Mouse (Mus musculus) colon, adult 2 months (tissue): ENCODE data around the gene Mutyh. TPM values are rescaled to one million over a fixed set of nuclear protein-coding genes. Genes with fewer than 3 reads are reported as not detected.

Experiments used
- polyA plus RNA-seq: library from polyadenylated mRNA; depleted of rRNA; stranded (reverse); fragments of >200 nt; gene quantifications from 2 replicates; pipeline ENCODE4 v1.2.3, GENCODE M21; 2012; rRNA removed

Mutyh gene
- 5.1 and 5.2 TPM in 2 replicates for polyA plus RNA-seq

GRCm38 (mm10) chr4:116807197-116808129 lies at the start of gene Mutyh, which contains the start of gene Toe1:
Gene Mutyh, plus strand, starts transcription at chr4:116807723.
Gene Toe1, minus strand, starts transcription at chr4:116807640.

GRCm38 (mm10) chr4:116821694-116822016 lies 14.1 kb downstream of the Mutyh start, which contains the start of gene Hpdl:
Gene Hpdl, minus strand, starts transcription at chr4:116821707.

Other genes starting within 250 kb of the Mutyh start
- 9.1 and 9.2 TPM in 2 replicates for gene Ccdc17, start 211.1 kb upstream of the Mutyh start, polyA plus RNA-seq
- 2.6 and 3.0 TPM in 2 replicates for gene Nasp, start 179.8 kb upstream of the Mutyh start, polyA plus RNA-seq
- 538 and 578 TPM in 2 replicates for gene Akr1a1, start 156.0 kb upstream of the Mutyh start, polyA plus RNA-seq
- 37.4 and 42.6 TPM in 2 replicates for gene Prdx1, start 122.2 kb upstream of the Mutyh start, polyA plus RNA-seq
- 6.8 and 8.2 TPM in 2 replicates for gene Mmachc, start 99.3 kb upstream of the Mutyh start, polyA plus RNA-seq
- gene Ccdc163, start 99.2 kb upstream of the Mutyh start, polyA plus RNA-seq, result 14.4 and 28.4 TPM in 2 replicates
- gene Tesk2, start 86.8 kb upstream of the Mutyh start, polyA plus RNA-seq, result 12.2 and 13.4 TPM in 2 replicates
- 15.9 and 19.8 TPM in 2 replicates for gene Toe1, start 83 bp upstream of the Mutyh start, polyA plus RNA-seq
- 12.6 and 14.6 TPM in 2 replicates for gene Hpdl, start 14.0 kb downstream of the Mutyh start, polyA plus RNA-seq
- gene Zswim5, start 69.7 kb downstream of the Mutyh start, polyA plus RNA-seq, result 2.9 and 3.1 TPM in 2 replicates
- gene Urod, start 186.7 kb downstream of the Mutyh start, polyA plus RNA-seq, result 39.6 and 41.4 TPM in 2 replicates
- gene Hectd3, start 187.6 kb downstream of the Mutyh start, polyA plus RNA-seq, result 157 and 168 TPM in 2 replicates
- gene Eif2b3, start 211.7 kb downstream of the Mutyh start, polyA plus RNA-seq, result 2.1 and 3.6 TPM in 2 replicates